18 mouse cellular contexts compared by ENCODE assay signal in genomic region chr10:76209241-76209640, GRCm38 (mm10). TPM values are rescaled to one million over a fixed set of nuclear protein-coding genes. Genes with fewer than 3 reads are reported as not detected.
DNase-seq lines count a peak whose midpoint lies in the region; ATAC-seq and TF ChIP-seq lines count a peak whose summit lies in the region.
"Had no signal": no experiment of that assay in that cellular context is flagged by ENCODE, and none has a peak within 500 bp of the region (broad histone marks: within the 10 kb centered on the region; RNA-seq: fewer than 3 reads in every experiment).

No protein-coding gene starts in this region.

- no peak overlapping the region for H3K27ac ChIP-seq in hindbrain, embryonic 10.5 days
- H3K27ac ChIP-seq in hindbrain, postnatal 0 days = no peak overlapping the region
- H3K27ac ChIP-seq in midbrain, embryonic 13.5 days = no peak overlapping the region
- H3K27ac ChIP-seq in midbrain, embryonic 11.5 days (ENCODE audit: low read depth, low read length) = no peak overlapping the region
- 0 out of 2 replicates have a peak overlapping the region, but pooled peaks have one; percentile 4 for H3K27ac ChIP-seq in ES-E14 (ENCODE audit: insufficient read depth, low read depth, low read length, poor library complexity, severe bottlenecking)
- H3K27ac ChIP-seq in limb, embryonic 10.5 days = no peak overlapping the region
- H3K27ac ChIP-seq: forebrain, embryonic 15.5 days; hindbrain, embryonic 12.5 days had no signal

- no peaks in the 10 kb centered on the region for H3K27me3 ChIP-seq in hindbrain, embryonic 10.5 days (ENCODE audit: insufficient read depth, poor library complexity, severe bottlenecking)
- H3K27me3 ChIP-seq in hindbrain, postnatal 0 days (ENCODE audit: insufficient read depth, low read length) = no peaks in the 10 kb centered on the region
- no peaks in the 10 kb centered on the region for H3K27me3 ChIP-seq in midbrain, embryonic 13.5 days
- H3K27me3 ChIP-seq in midbrain, embryonic 11.5 days (ENCODE audit: control insufficient read depth, insufficient read depth, low read length) = no peaks in the 10 kb centered on the region
- H3K27me3 ChIP-seq in limb, embryonic 10.5 days (ENCODE audit: low read depth, poor library complexity, severe bottlenecking) = no peaks in the 10 kb centered on the region
- H3K27me3 ChIP-seq: forebrain, embryonic 15.5 days; heart, embryonic 12.5 days; hindbrain, embryonic 12.5 days had no signal

- no peak overlapping the region for H3K9ac ChIP-seq in hindbrain, postnatal 0 days (replicated peaks; ENCODE audit: low read length)
- H3K9ac ChIP-seq in midbrain, embryonic 13.5 days (replicated peaks) = no peak overlapping the region
- H3K9ac ChIP-seq in midbrain, embryonic 11.5 days (ENCODE audit: low read length) = no peak overlapping the region
- H3K9ac ChIP-seq in ES-E14 (ENCODE audit: insufficient read depth, low read depth, low read length, poor library complexity, severe bottlenecking) = no peak overlapping the region
- H3K9ac ChIP-seq: forebrain, embryonic 15.5 days; heart, embryonic 12.5 days; hindbrain, embryonic 12.5 days had no signal

- no peak overlapping the region for H3K4me2 ChIP-seq in hindbrain, postnatal 0 days (ENCODE audit: low read depth, low read length)
- no peak overlapping the region for H3K4me2 ChIP-seq in midbrain, embryonic 13.5 days (replicated peaks)
- H3K4me2 ChIP-seq in midbrain, embryonic 11.5 days = no peak overlapping the region
- H3K4me2 ChIP-seq: forebrain, embryonic 15.5 days; heart, embryonic 12.5 days; hindbrain, embryonic 12.5 days had no signal

- H3K4me1 ChIP-seq in hindbrain, embryonic 10.5 days (replicated peaks) = no peaks in the 10 kb centered on the region
- H3K4me1 ChIP-seq in hindbrain, postnatal 0 days (ENCODE audit: insufficient read depth, low read length) = no peaks in the 10 kb centered on the region
- no peaks in the 10 kb centered on the region for H3K4me1 ChIP-seq in midbrain, embryonic 13.5 days (replicated peaks)
- H3K4me1 ChIP-seq in midbrain, embryonic 11.5 days (ENCODE audit: control insufficient read depth, insufficient read depth, low read length) = no peaks in the 10 kb centered on the region
- no peaks in the 10 kb centered on the region for H3K4me1 ChIP-seq in ES-E14 (ENCODE audit: control insufficient read depth in 2 of 2, insufficient read depth in 2 of 2, low read length in 2 of 2, poor library complexity in 1 of 2)
- no peaks in the 10 kb centered on the region for H3K4me1 ChIP-seq in limb, embryonic 10.5 days
- H3K4me1 ChIP-seq: forebrain, embryonic 15.5 days; heart, embryonic 12.5 days; hindbrain, embryonic 12.5 days had no signal

- no peak for TF ChIP-seq CTCF in hindbrain, postnatal 0 days (IDR thresholded peaks at IDR 0.05; ENCODE audit: low read depth)

- peaks cover 5% of the 10 kb centered on the region for H3K9me3 ChIP-seq in hindbrain, embryonic 10.5 days
- H3K9me3 ChIP-seq in hindbrain, postnatal 0 days (ENCODE audit: low read length) = no peaks in the 10 kb centered on the region
- H3K9me3 ChIP-seq in midbrain, embryonic 13.5 days = peaks cover 2% of the 10 kb centered on the region; the same call in 1 of the 2 replicates
- no peaks in the 10 kb centered on the region for H3K9me3 ChIP-seq in midbrain, embryonic 11.5 days (ENCODE audit: control insufficient read depth, low read length)
- no peaks in the 10 kb centered on the region for H3K9me3 ChIP-seq in ES-E14 (ENCODE audit: control insufficient read depth, insufficient read depth, low read depth, low read length)
- peaks cover 3% of the 10 kb centered on the region; the same call in 1 of the 2 replicates for H3K9me3 ChIP-seq in limb, embryonic 10.5 days (replicated peaks)
- H3K9me3 ChIP-seq: forebrain, embryonic 15.5 days had no signal

- DNase-seq in hindbrain, embryonic 10.5 days (ENCODE audit: low spot score) = peak; percentile 1
- DNase-seq in hindbrain, postnatal 0 days (ENCODE audit: low spot score) = no peak
- no peak for DNase-seq in midbrain, embryonic 11.5 days (ENCODE audit: low spot score, missing footprints)
- no peak for DNase-seq in ES-E14 (ENCODE audit: low read depth, low spot score)
- peak; percentile 8 for DNase-seq in limb, embryonic 10.5 days (ENCODE audit: low spot score)
- no peak for DNase-seq in kidney, postnatal 36 days
- DNase-seq: adrenal gland, adult 8-10 months; adrenal gland, postnatal 36 days; cerebellum, adult 2 months; cerebellum, postnatal 10 days; heart, adult 18-20 months; heart, postnatal 36 days had no signal

- H3K4me3 ChIP-seq in hindbrain, embryonic 10.5 days = no peak overlapping the region
- H3K4me3 ChIP-seq in hindbrain, postnatal 0 days (ENCODE audit: low read length) = no peak overlapping the region
- no peak overlapping the region for H3K4me3 ChIP-seq in midbrain, embryonic 13.5 days (replicated peaks)
- H3K4me3 ChIP-seq in midbrain, embryonic 11.5 days (ENCODE audit: low read depth, low read length) = no peak overlapping the region
- no peak overlapping the region for H3K4me3 ChIP-seq in ES-E14 (ENCODE audit: insufficient read depth in 1 of 2, low read depth in 1 of 2, low read length in 2 of 2, poor library complexity in 1 of 2, severe bottlenecking in 1 of 2)
- no peak overlapping the region for H3K4me3 ChIP-seq in limb, embryonic 10.5 days
- H3K4me3 ChIP-seq: forebrain, embryonic 15.5 days; heart, embryonic 12.5 days; hindbrain, embryonic 12.5 days had no signal

- in situ Hi-C loops in ES-E14 (cut with MboI; ENCODE audit: low sequenced_read_pairs in 2 of 2, unreplicated experiment in 2 of 2) = no loop called here

- peaks cover 79% of the 10 kb centered on the region for H3K36me3 ChIP-seq in hindbrain, embryonic 10.5 days
- peaks cover 47% of the 10 kb centered on the region for H3K36me3 ChIP-seq in hindbrain, postnatal 0 days (ENCODE audit: insufficient read depth, low read length)
- peaks cover 85% of the 10 kb centered on the region for H3K36me3 ChIP-seq in midbrain, embryonic 13.5 days
- peaks cover 8% of the 10 kb centered on the region; the same call in 1 of the 2 replicates for H3K36me3 ChIP-seq in midbrain, embryonic 11.5 days (ENCODE audit: control insufficient read depth, insufficient read depth, low read length)
- H3K36me3 ChIP-seq in ES-E14 (ENCODE audit: control insufficient read depth, insufficient read depth, low read length, poor library complexity, severe bottlenecking) = no peaks in the 10 kb centered on the region; the same call in 1 of the 2 replicates
- peaks cover 47% of the 10 kb centered on the region for H3K36me3 ChIP-seq in limb, embryonic 10.5 days
- H3K36me3 ChIP-seq: G1E had no signal

- WGBS in hindbrain, embryonic 10.5 days = 86% methylated on average over 8 of the region's 8 CpGs
- 93% methylated on average over 8 of the region's 8 CpGs for WGBS in hindbrain, postnatal 0 days
- 89% methylated on average over 8 of the region's 8 CpGs for WGBS in midbrain, embryonic 13.5 days
- WGBS in midbrain, embryonic 11.5 days = 89% methylated on average over 8 of the region's 8 CpGs
- 89% methylated on average over 8 of the region's 8 CpGs for WGBS in limb, embryonic 10.5 days

- ATAC-seq in hindbrain, postnatal 0 days = no peak
- 0 out of 2 replicates have a peak, but pooled peaks have one; percentile 37 for ATAC-seq in midbrain, embryonic 13.5 days
- no peak for ATAC-seq in midbrain, embryonic 11.5 days (ENCODE audit: low FRiP score)
- ATAC-seq: forebrain, embryonic 15.5 days; hindbrain, embryonic 16.5 days had no signal

TF ChIP-seq in ES-E14, 5 proteins besides CTCF, POLR2A, EP300 and RAD21:
- TF ChIP-seq ZC3H11A (IDR thresholded peaks at IDR 0.05; ENCODE audit: borderline replicate concordance, low read depth, low read length) (no peak), ZNF384 (IDR thresholded peaks at IDR 0.05; ENCODE audit: low read depth, low read length) (no peak), HCFC1 (IDR thresholded peaks at IDR 0.05; ENCODE audit: borderline replicate concordance, insufficient read depth, low read length) (no peak), CHD2 (IDR thresholded peaks at IDR 0.05; ENCODE audit: low read depth, low read length) (no peak), MAFK (IDR thresholded peaks at IDR 0.05; ENCODE audit: insufficient read depth, low read depth, low read length) (no peak)

RNA-seq across cellular contexts. Expression of gene Prmt2, which starts 28.4 kb away (rescaled TPM):
- polyA plus RNA-seq in hindbrain, embryonic 10.5 days (2016; fragmentation: Nextera tagmentation; extraction: Ambion mirVana) = 80.1 and 97.5 TPM in 2 replicates
- total RNA-seq in hindbrain, postnatal 0 days (2014; rRNA removed) = 148 and 174 TPM in 2 replicates
- polyA plus RNA-seq in hindbrain, postnatal 0 days (2015; fragmentation: Nextera tagmentation; extraction: Ambion mirVana) = 245 and 250 TPM in 2 replicates
- 270 and 275 TPM in 2 replicates for polyA plus RNA-seq in midbrain, embryonic 13.5 days (2015; fragmentation: Nextera tagmentation; extraction: Ambion mirVana)
- 106 and 115 TPM in 2 replicates for polyA plus RNA-seq in midbrain, embryonic 11.5 days (2014; fragmentation: Nextera tagmentation; extraction: Ambion mirVana)
- total RNA-seq in ES-E14 (2012; rRNA removed) = 15.1 and 21.5 TPM in 2 replicates
- polyA plus RNA-seq in limb, embryonic 10.5 days (2016; fragmentation: Nextera tagmentation; extraction: Ambion mirVana) = 38.8 and 43.9 TPM in 2 replicates

RNA-seq across cellular contexts. Expression of gene S100b, which starts 44.4 kb away (rescaled TPM):
- not detected in 2 replicates for polyA plus RNA-seq in hindbrain, embryonic 10.5 days (2016; fragmentation: Nextera tagmentation; extraction: Ambion mirVana)
- 13.0 and 22.3 TPM in 2 replicates for total RNA-seq in hindbrain, postnatal 0 days (2014; rRNA removed)
- polyA plus RNA-seq in hindbrain, postnatal 0 days (2015; fragmentation: Nextera tagmentation; extraction: Ambion mirVana) = 25.2 and 26.7 TPM in 2 replicates
- polyA plus RNA-seq in midbrain, embryonic 13.5 days (2015; fragmentation: Nextera tagmentation; extraction: Ambion mirVana) = 0.18 and 0.31 TPM in 2 replicates
- 0.20 and 0.21 TPM in 2 replicates for polyA plus RNA-seq in midbrain, embryonic 11.5 days (2014; fragmentation: Nextera tagmentation; extraction: Ambion mirVana)
- not detected in 2 replicates for total RNA-seq in ES-E14 (2012; rRNA removed)
- polyA plus RNA-seq in limb, embryonic 10.5 days (2016; fragmentation: Nextera tagmentation; extraction: Ambion mirVana) = not detected in 2 replicates
- total RNA-seq: G1E had no signal
- polyA plus RNA-seq: G1E had no signal

Comparison
In these comparisons a context has a peak if more than half of its experiments do, and no peak if none do; other contexts are left out.
1. DNase-seq: peak in hindbrain, embryonic 10.5 days (single experiment) and limb, embryonic 10.5 days (single experiment); none in hindbrain, postnatal 0 days (single experiment), midbrain, embryonic 11.5 days (single experiment), ES-E14 (single experiment) and kidney, postnatal 36 days (0 of 2).
2. RNA of gene S100b, which starts 44.4 kb away (polyA plus RNA-seq): 25.2 to 26.7 TPM in hindbrain, postnatal 0 days; 0.18 to 0.31 TPM in midbrain, embryonic 13.5 days, 0.20 to 0.21 TPM in midbrain, embryonic 11.5 days, not detected in hindbrain, embryonic 10.5 days and not detected in limb, embryonic 10.5 days; every median in the first group is over 10 times any median in the second.